Mouse (Mus musculus) small intestine, adult 2 months (tissue): ENCODE results near the gene Eya4.

Experiments used
- CTCF ChIP-seq: fragments of 200-500 bp; IDR thresholded peaks from 2 replicates; pipeline ENCODE4 v1.5.1; 2012; ENCODE audit warnings: low read depth, mild to moderate bottlenecking, control low read depth, inconsistent platforms, low read length, moderate library complexity, mixed read lengths; ENCODE audit not compliant: insufficient replicate concordance, insufficient read length; ENCODE audit errors: extremely low read depth
- POLR2A ChIP-seq: fragments of 200-500 bp; IDR thresholded peaks from 2 replicates; pipeline ENCODE4 v1.6.1; 2012; ENCODE audit warnings: low read depth, mild to moderate bottlenecking, control low read depth, inconsistent platforms, low read length, moderate library complexity

DNA sequence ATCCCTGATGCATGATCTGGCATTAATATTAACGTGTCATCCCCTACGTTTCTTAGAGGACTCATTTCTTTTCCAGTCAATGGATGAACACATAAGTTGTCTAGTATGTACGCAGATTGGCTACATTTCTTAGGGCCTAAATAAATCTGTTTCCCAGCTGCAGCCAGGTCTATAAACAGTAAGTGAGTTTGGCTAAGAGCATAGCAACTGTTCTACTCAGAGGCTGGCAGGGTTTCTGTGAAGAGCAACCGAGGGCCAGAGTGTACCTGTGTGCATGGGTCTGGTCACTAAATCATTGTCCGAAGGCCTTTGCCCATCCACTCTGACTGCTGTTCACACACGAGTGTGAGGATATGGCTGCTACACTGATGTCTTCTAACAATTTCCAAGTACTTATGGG is 13.3 kb upstream of the Eya4 start:
- TF ChIP-seq CTCF (no peak), POLR2A (no peak)
